Mouse (Mus musculus) kidney, embryonic 16.5 days (tissue): ENCODE measurements around the gene Gcfc2. TPM values are rescaled to one million over a fixed set of nuclear protein-coding genes. Genes with fewer than 3 reads are reported as not detected.

ENCODE experiments used
- ATAC-seq: fragments of 200-750 bp; cut with Nextera tagmentation; 2 replicates; pipeline ENCODE4 v1.8.0; 2017; ENCODE audit warnings: moderate TSS enrichment; ENCODE audit not compliant: low FRiP score, low TSS enrichment
- H3K27ac ChIP-seq: fragments of 300-500 bp; sonication (generic); 2 replicates; pipeline ENCODE4 v1.5.1; 2014; ENCODE audit warnings: low read length
- H3K27me3 ChIP-seq: fragments of 300-500 bp; sonication (generic); 2 replicates; pipeline ENCODE4 v1.6.1; 2014; ENCODE audit warnings: low read length, control low read depth, mixed read lengths; ENCODE audit not compliant: insufficient read depth
- H3K36me3 ChIP-seq: fragments of 300-500 bp; sonication (generic); 2 replicates; pipeline ENCODE4 v1.6.1; 2014; ENCODE audit warnings: low read length, control low read depth, mixed read lengths; ENCODE audit not compliant: insufficient read depth
- H3K4me1 ChIP-seq: fragments of 300-500 bp; sonication (generic); 2 replicates; pipeline ENCODE4 v1.6.1; 2014; ENCODE audit warnings: low read length, control low read depth, mixed read lengths; ENCODE audit not compliant: insufficient read depth
- H3K4me2 ChIP-seq: fragments of 300-500 bp; sonication (generic); replicated peaks from 2 replicates; pipeline ENCODE4 v1.6.1; 2014; ENCODE audit warnings: low read depth, low read length
- H3K4me3 ChIP-seq: fragments of 300-500 bp; sonication (generic); 2 replicates; pipeline ENCODE4 v1.5.1; 2014; ENCODE audit warnings: mild to moderate bottlenecking, low read length
- H3K9ac ChIP-seq: fragments of 300-500 bp; sonication (generic); replicated peaks from 2 replicates; pipeline ENCODE4 v1.6.1; 2014; ENCODE audit warnings: low read length
- H3K9me3 ChIP-seq: fragments of 300-500 bp; sonication (generic); 2 replicates; pipeline ENCODE4 v1.6.1; 2016; ENCODE audit warnings: low read length, control low read depth
- WGBS: fragments of 180-500 bp; shearing (Covaris S2); extraction: QIAGEN DNeasy Blood & Tissue Kit; methylation state at CpG from one replicate; pipeline ENCODE4 v1.1.7; 2014; 5-methylcytosine and 5-hydroxymethylcytosine counted together
- polyA plus RNA-seq: library from polyadenylated mRNA; unstranded; fragments of >200 nt; fragmentation: Nextera tagmentation; extraction: Ambion mirVana; gene quantifications from 2 replicates; pipeline ENCODE4 v1.2.1, GENCODE M21; 2015

Gcfc2 gene
- polyA plus RNA-seq, 1 experiment from 2014 or later = 10.1 TPM

DNA sequence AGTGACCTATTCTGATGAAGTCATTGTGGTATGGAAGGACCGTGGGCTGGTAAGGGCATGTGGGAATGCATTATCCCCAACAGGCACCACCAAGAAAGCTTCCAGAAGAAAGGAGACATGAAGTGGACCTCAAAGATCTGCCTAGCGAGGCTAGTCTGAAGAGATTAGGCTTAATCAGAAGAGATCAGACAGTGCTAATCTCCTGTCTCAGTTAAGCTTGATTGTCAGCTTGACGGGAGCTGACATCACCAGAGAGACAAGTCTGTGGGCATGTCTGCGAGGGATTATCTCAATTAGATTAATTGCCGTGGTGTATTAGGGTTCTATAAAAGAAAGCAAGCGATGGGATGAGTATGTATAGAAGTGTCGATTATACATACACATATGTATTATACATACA is 47.7 kb downstream of the Gcfc2 start:
- ATAC-seq = no peak
- Histone ChIP-seq H3K4me2 (no peak overlapping the region), H3K4me3 (no peak overlapping the region), H3K9me3 (no peaks in the 10 kb centered on the region), H3K9ac (no peak overlapping the region), H3K27ac (no peak overlapping the region), H3K4me1 (no peaks in the 10 kb centered on the region), H3K36me3 (no peaks in the 10 kb centered on the region), H3K27me3 (no peaks in the 10 kb centered on the region)
- 92% methylated on average over 7 of the region's 7 CpGs for WGBS

DNA sequence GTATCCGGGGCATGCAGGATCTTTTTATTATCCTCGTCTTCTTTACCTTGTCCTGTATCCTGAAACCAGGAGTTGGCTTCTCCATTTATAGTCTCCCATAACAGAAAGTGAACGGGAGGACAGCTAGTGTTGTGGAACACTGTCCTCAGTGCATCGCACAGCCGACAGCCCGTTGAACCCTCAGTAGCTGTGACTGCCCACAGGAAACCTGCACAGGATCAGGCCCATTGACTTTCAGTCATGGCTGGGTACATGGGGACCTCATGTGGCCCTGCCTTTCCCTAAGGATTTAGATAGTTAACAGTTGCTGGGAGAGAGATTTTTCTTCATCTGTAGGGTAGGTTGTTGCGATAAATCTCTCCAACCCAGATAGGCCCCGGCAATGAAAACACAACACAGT is 49.1 kb downstream of the Gcfc2 start:
- no peak overlapping the region for H3K4me3 ChIP-seq
- no peaks in the 10 kb centered on the region for H3K4me1 ChIP-seq
- ATAC-seq = 0 out of 2 replicates have a peak, but pooled peaks have one; percentile 52
- WGBS = 52% methylated on average over 8 of the region's 8 CpGs
- H3K27me3 ChIP-seq = no peaks in the 10 kb centered on the region
- no peaks in the 10 kb centered on the region for H3K36me3 ChIP-seq
- no peak overlapping the region for H3K4me2 ChIP-seq
- H3K9me3 ChIP-seq = no peaks in the 10 kb centered on the region
- H3K9ac ChIP-seq = no peak overlapping the region
- H3K27ac ChIP-seq = no peak overlapping the region

GRCm38 (mm10) chr6:81975971-81976621 is 52.6 kb downstream of the Gcfc2 start:
- no peaks in the 10 kb centered on the region for H3K4me1 ChIP-seq
- H3K27me3 ChIP-seq = no peaks in the 10 kb centered on the region
- no peak overlapping the region for H3K27ac ChIP-seq
- H3K9me3 ChIP-seq = no peaks in the 10 kb centered on the region
- no peak overlapping the region for H3K4me3 ChIP-seq
- ATAC-seq = peak; percentile 67; the same call in 1 of the 2 replicates
- H3K36me3 ChIP-seq = no peaks in the 10 kb centered on the region
- H3K4me2 ChIP-seq = no peak overlapping the region
- 35% methylated on average over 7 of the region's 7 CpGs for WGBS
- H3K9ac ChIP-seq = no peak overlapping the region

DNA sequence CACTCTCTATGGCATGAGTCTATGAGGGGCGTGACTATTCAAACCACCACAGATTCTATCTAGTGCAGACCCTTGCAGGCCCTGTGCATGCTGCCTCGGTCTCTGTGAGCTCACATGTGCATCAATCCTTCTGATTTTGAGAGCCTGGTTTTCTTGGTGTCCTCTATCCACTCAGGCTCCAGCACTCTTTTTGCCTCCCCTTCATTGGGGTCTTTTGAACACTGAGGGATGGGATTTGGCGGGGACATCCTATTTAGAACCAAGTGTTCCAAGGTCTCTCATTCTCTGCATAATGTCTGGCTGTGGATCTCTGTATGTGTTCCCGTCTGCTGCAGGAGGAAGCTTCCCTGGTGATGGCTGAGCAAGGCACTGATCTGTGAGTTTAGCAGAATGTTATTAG is 55.8 kb downstream of the Gcfc2 start:
- H3K36me3 ChIP-seq = no peaks in the 10 kb centered on the region
- H3K4me2 ChIP-seq = no peak overlapping the region
- no peak overlapping the region for H3K4me3 ChIP-seq
- H3K4me1 ChIP-seq = no peaks in the 10 kb centered on the region
- no peak overlapping the region for H3K27ac ChIP-seq
- no peak for ATAC-seq
- WGBS = 85% methylated on average over 4 of the region's 4 CpGs
- no peaks in the 10 kb centered on the region for H3K9me3 ChIP-seq
- no peaks in the 10 kb centered on the region for H3K27me3 ChIP-seq
- H3K9ac ChIP-seq = no peak overlapping the region

- Histone ChIP-seq H3K36me3 (no peaks in the 10 kb centered on the region), H3K9ac (no peak overlapping the region), H3K4me3 (no peak overlapping the region), H3K27me3 (no peaks in the 10 kb centered on the region), H3K4me1 (peaks cover 29% of the 10 kb centered on the region), H3K4me2 (no peak overlapping the region), H3K9me3 (no peaks in the 10 kb centered on the region), H3K27ac (no peak overlapping the region)
- WGBS = 90% methylated on average over 8 of the region's 8 CpGs
- no peak for ATAC-seq
Measured at GRCm38 (mm10) chr6:81986171-81986570, 62.7 kb downstream of the Gcfc2 start.

GRCm38 (mm10) chr6:81986599-81986998 is 63.1 kb downstream of the Gcfc2 start:
- 34% methylated on average over 5 of the region's 5 CpGs for WGBS
- Histone ChIP-seq H3K4me1 (peaks cover 29% of the 10 kb centered on the region), H3K27me3 (no peaks in the 10 kb centered on the region), H3K9ac (no peak overlapping the region), H3K9me3 (no peaks in the 10 kb centered on the region), H3K4me2 (no peak overlapping the region), H3K27ac (no peak overlapping the region), H3K4me3 (no peak overlapping the region), H3K36me3 (no peaks in the 10 kb centered on the region)
- peak; percentile 2; the same call in 1 of the 2 replicates for ATAC-seq

GRCm38 (mm10) chr6:81987010-81987409 is 63.5 kb downstream of the Gcfc2 start:
- H3K9ac ChIP-seq = peak overlapping the region; percentile 44
- peak overlapping the region; percentile 79 for H3K27ac ChIP-seq
- no peaks in the 10 kb centered on the region for H3K9me3 ChIP-seq
- no peaks in the 10 kb centered on the region for H3K27me3 ChIP-seq
- H3K4me3 ChIP-seq = no peak overlapping the region
- no peak overlapping the region for H3K4me2 ChIP-seq
- WGBS = under 1% methylated on average over 9 of the region's 9 CpGs
- H3K36me3 ChIP-seq = no peaks in the 10 kb centered on the region
- peaks cover 29% of the 10 kb centered on the region for H3K4me1 ChIP-seq
- peak; percentile 84 for ATAC-seq

DNA sequence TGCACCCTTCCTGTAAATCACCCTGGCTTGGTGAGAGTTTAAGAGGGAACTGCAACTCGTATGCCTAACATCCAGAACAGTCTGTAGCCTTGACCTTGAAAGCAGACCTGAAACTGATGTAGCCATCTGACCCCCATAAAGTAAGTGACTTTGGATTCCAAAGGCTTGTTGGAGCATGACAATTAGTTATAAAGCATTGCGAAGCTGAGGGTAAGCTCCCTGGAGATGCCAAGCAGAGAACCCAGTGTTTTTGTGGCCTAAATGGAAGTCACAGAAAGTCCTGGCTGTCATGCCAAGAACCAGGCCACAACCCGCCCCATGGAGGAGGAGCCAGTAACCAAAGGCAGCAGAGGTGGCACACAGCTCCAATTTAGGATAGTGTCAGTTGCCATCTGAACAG is 64.1 kb downstream of the Gcfc2 start:
- peak overlapping the region; percentile 44 for H3K9ac ChIP-seq
- H3K4me2 ChIP-seq = no peak overlapping the region
- no peak overlapping the region for H3K4me3 ChIP-seq
- H3K36me3 ChIP-seq = no peaks in the 10 kb centered on the region
- peaks cover 29% of the 10 kb centered on the region for H3K4me1 ChIP-seq
- WGBS = 26% methylated on average over 3 of the region's 3 CpGs
- H3K27me3 ChIP-seq = no peaks in the 10 kb centered on the region
- H3K27ac ChIP-seq = peak overlapping the region; percentile 79
- no peaks in the 10 kb centered on the region for H3K9me3 ChIP-seq
- ATAC-seq = peak; percentile 39

DNA sequence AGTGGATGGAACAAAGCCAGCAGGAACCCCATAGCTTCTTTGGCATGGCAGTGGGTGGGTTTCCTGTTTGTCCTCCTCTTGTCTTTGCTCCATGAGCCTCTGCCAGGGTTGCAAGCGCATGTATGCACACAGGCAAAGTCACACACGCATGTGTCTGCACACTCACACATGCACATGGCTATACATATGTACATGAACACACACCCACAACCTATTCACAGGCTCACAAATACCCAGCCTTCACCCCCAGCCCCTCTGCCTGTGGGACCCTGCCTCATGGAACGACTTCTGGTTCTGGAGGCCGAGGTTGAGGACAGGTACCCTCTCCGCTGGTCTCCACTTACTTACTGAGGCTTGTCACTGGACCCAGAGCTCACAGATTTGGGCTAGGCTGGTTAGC is 64.9 kb downstream of the Gcfc2 start:
- Histone ChIP-seq H3K9me3 (no peaks in the 10 kb centered on the region), H3K36me3 (no peaks in the 10 kb centered on the region), H3K4me2 (no peak overlapping the region), H3K9ac (no peak overlapping the region), H3K27me3 (no peaks in the 10 kb centered on the region), H3K4me1 (peaks cover 29% of the 10 kb centered on the region), H3K27ac (no peak overlapping the region; the same call in 1 of the 2 replicates), H3K4me3 (no peak overlapping the region)
- ATAC-seq = no peak
- WGBS = 93% methylated on average over 5 of the region's 5 CpGs

DNA sequence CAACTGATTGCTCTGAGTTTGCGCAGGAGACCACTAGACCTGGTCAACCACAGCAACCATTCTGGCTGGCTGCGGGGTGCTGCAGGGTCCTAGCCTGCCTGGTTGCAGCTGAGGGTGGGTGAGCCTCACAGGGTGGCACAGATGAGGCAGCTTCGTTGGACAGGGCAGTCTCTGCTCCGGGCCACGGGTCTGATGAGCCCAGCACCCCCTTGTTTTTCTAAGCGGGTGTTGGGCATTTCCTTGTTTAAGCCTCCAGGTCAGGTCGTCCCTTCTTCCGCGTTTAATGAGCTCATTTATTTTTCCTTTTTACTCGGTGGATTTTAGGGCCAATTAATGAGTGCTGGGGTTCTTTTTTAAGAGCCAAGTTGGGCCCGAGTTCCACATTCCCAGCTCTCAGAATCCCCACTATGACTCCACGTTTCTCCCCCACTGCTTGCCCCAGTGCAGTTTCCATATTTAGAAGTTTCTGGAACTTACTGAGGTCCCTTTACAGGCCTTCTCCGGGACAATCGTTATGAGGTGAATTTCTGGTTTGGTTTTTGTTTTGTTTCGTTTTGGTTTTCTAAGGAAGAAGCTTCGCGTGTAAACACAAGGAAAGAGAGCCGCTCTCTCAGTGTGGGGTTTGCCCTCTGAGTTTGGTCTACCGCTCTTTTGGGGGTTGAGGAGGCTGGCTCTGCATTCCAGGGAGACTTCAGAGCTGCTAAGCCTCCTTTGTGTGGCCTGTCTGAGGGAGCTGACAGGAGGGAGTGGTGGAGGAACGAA is 66.8 kb downstream of the Gcfc2 start:
- no peaks in the 10 kb centered on the region for H3K27me3 ChIP-seq
- WGBS = 30% methylated on average over 20 of the region's 20 CpGs
- H3K4me2 ChIP-seq = peak overlapping the region; percentile 16; the same call in 1 of the 2 replicates
- H3K36me3 ChIP-seq = no peaks in the 10 kb centered on the region
- peak overlapping the region; percentile 53 for H3K27ac ChIP-seq
- no peak for ATAC-seq
- no peaks in the 10 kb centered on the region for H3K9me3 ChIP-seq
- H3K4me1 ChIP-seq = peaks cover 29% of the 10 kb centered on the region
- no peak overlapping the region for H3K4me3 ChIP-seq
- peak overlapping the region; percentile 40; the same call in 1 of the 2 replicates for H3K9ac ChIP-seq
